ENCODE assay signal across 8 mouse cellular contexts in the genomic region with DNA sequence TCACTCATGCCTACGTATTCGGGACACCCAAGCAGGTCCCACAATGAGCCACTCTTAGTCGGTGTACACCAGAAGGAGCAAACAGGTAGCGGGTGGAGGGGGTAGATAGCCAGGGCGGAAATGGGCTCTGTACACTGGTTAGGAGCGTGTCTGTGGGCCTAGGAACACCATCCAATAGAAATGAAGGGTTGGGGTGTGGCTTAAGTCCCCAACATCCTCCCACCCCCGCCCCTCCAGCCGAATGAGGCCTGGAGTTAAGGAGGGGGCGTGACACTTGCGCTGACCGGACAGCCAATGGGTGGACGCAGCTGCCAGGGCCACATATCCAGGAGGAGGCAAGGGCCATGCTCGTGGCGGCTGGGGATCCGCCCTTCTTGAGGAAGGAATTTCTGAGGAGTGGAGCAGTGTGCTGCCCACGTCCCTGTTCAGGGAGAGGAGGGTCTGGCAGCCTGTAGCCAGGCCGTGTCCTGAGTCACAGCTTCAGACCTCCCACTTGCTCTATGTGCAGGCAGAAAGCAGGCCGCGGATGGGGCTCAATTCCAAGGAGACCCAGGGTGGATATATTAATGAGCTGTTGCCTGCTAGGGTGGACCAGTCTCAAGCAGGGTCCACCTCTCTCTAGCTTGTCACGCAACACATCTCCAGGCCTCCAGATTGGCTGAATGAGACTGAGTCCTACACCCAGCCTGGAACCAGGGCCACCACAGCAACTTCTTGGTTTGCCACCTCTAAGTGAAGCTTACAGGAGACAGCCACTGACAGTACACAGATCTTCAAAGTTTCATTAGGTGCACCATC. TPM values are rescaled to one million over a fixed set of nuclear protein-coding genes. Genes with fewer than 3 reads are reported as not detected.
DNase-seq lines count a peak whose midpoint lies in the region; ATAC-seq and TF ChIP-seq lines count a peak whose summit lies in the region.

No protein-coding gene starts in this region.

- ATAC-seq in forebrain, embryonic 15.5 days (replicated peaks): peak; percentile 82
- peak; percentile 91 for ATAC-seq in limb, embryonic 12.5 days (ENCODE audit: insufficient number of reproducible peaks, insufficient read depth, low FRiP score, low TSS enrichment, low read depth)
- ATAC-seq in midbrain, embryonic 12.5 days (ENCODE audit: low FRiP score, low read depth): peak; percentile 83

- H3K36me3 ChIP-seq in forebrain, embryonic 15.5 days: no peaks in the 10 kb centered on the region
- no peaks in the 10 kb centered on the region for H3K36me3 ChIP-seq in limb, embryonic 12.5 days
- H3K36me3 ChIP-seq in midbrain, embryonic 12.5 days: no peaks in the 10 kb centered on the region

- peak overlapping the region; percentile 21 for H3K4me3 ChIP-seq in forebrain, embryonic 15.5 days
- H3K4me3 ChIP-seq in limb, embryonic 12.5 days (replicated peaks): peak overlapping the region; percentile 24
- H3K4me3 ChIP-seq in midbrain, embryonic 12.5 days: peak overlapping the region; percentile 29
- no peak overlapping the region for H3K4me3 ChIP-seq in left cerebral cortex, adult 2 months

- no peaks in the 10 kb centered on the region for H3K9me3 ChIP-seq in forebrain, embryonic 15.5 days
- no peaks in the 10 kb centered on the region for H3K9me3 ChIP-seq in limb, embryonic 12.5 days
- no peaks in the 10 kb centered on the region for H3K9me3 ChIP-seq in midbrain, embryonic 12.5 days

- peak; percentile 90 for DNase-seq in 3134 (ENCODE audit: extremely low read depth, insufficient read length, low spot score)
- peak; percentile 74 to 85 for DNase-seq in cerebellum, adult 18-20 months
- DNase-seq in heart, postnatal 4 days: peak; percentile 76
- no peak for DNase-seq in spleen, postnatal 4 days (ENCODE audit: low spot score in 2 of 2)
- DNase-seq in left cerebral cortex, adult 2 months (ENCODE audit: extremely low spot score in 1 of 2, low spot score in 2 of 2): no peak

- H3K9ac ChIP-seq in forebrain, embryonic 15.5 days (replicated peaks): 0 out of 2 replicates have a peak overlapping the region, but pooled peaks have one; percentile 13
- H3K9ac ChIP-seq in limb, embryonic 12.5 days (replicated peaks): 0 out of 2 replicates have a peak overlapping the region, but pooled peaks have one; percentile 4
- peak overlapping the region; percentile 21; the same call in 1 of the 2 replicates for H3K9ac ChIP-seq in midbrain, embryonic 12.5 days (replicated peaks)

- H3K27me3 ChIP-seq in forebrain, embryonic 15.5 days: no peaks in the 10 kb centered on the region
- no peaks in the 10 kb centered on the region; the same call in 1 of the 2 replicates for H3K27me3 ChIP-seq in limb, embryonic 12.5 days
- no peaks in the 10 kb centered on the region for H3K27me3 ChIP-seq in midbrain, embryonic 12.5 days

- no peak overlapping the region for H3K27ac ChIP-seq in forebrain, embryonic 15.5 days (replicated peaks)
- peak overlapping the region; percentile 73 for H3K27ac ChIP-seq in limb, embryonic 12.5 days
- H3K27ac ChIP-seq in midbrain, embryonic 12.5 days (replicated peaks): no peak overlapping the region; the same call in 1 of the 2 replicates
- no peak overlapping the region for H3K27ac ChIP-seq in left cerebral cortex, adult 2 months

- 8% methylated on average over 20 of the region's 20 CpGs for WGBS in forebrain, embryonic 15.5 days
- WGBS in limb, embryonic 12.5 days: 4% methylated on average over 20 of the region's 20 CpGs
- WGBS in midbrain, embryonic 12.5 days: 5% methylated on average over 20 of the region's 20 CpGs

- peaks cover 7% of the 10 kb centered on the region for H3K4me1 ChIP-seq in forebrain, embryonic 15.5 days
- H3K4me1 ChIP-seq in limb, embryonic 12.5 days (replicated peaks): peaks cover 22% of the 10 kb centered on the region
- peaks cover 21% of the 10 kb centered on the region for H3K4me1 ChIP-seq in midbrain, embryonic 12.5 days

- H3K4me2 ChIP-seq in forebrain, embryonic 15.5 days (replicated peaks): peak overlapping the region; percentile 43
- H3K4me2 ChIP-seq in limb, embryonic 12.5 days: peak overlapping the region; percentile 54
- H3K4me2 ChIP-seq in midbrain, embryonic 12.5 days (replicated peaks): peak overlapping the region; percentile 56

- intact Hi-C loops in left cerebral cortex, adult 2 months (cut with DNase I): no loop called here

- TF ChIP-seq CTCF in left cerebral cortex, adult 2 months (IDR thresholded peaks at IDR 0.05): no peak

RNA-seq across cellular contexts. Expression of gene Mrgprf, which starts 2.1 kb away (rescaled TPM):
- 2.0 and 2.2 TPM in 2 replicates for polyA plus RNA-seq in forebrain, embryonic 15.5 days (2015; fragmentation: Nextera tagmentation; extraction: Ambion mirVana)
- total RNA-seq in heart, postnatal 4 days (2021): 1 to 10 TPM; 4.2 to 4.9 TPM
- polyA plus RNA-seq in limb, embryonic 12.5 days (2016; fragmentation: Nextera tagmentation; extraction: Ambion mirVana): 0.41 TPM in 1 of 2 replicates, not detected in the other
- 1.2 and 1.8 TPM in 2 replicates for polyA plus RNA-seq in midbrain, embryonic 12.5 days (2016; fragmentation: Nextera tagmentation; extraction: Ambion mirVana)
- 1 to 10 TPM; 1.8 to 2.5 TPM for total RNA-seq in left cerebral cortex, adult 2 months (2021)

RNA-seq across cellular contexts. Expression of gene Mrgprd, which starts 11.9 kb away (rescaled TPM):
- not detected in 2 replicates for polyA plus RNA-seq in forebrain, embryonic 15.5 days (2015; fragmentation: Nextera tagmentation; extraction: Ambion mirVana)
- total RNA-seq in heart, postnatal 4 days (2021): not detected
- polyA plus RNA-seq in limb, embryonic 12.5 days (2016; fragmentation: Nextera tagmentation; extraction: Ambion mirVana): not detected in 2 replicates
- not detected in 2 replicates for polyA plus RNA-seq in midbrain, embryonic 12.5 days (2016; fragmentation: Nextera tagmentation; extraction: Ambion mirVana)
- not detected for total RNA-seq in left cerebral cortex, adult 2 months (2021)

RNA-seq across cellular contexts. Expression of gene Tpcn2, which starts 18.9 kb away (rescaled TPM):
- polyA plus RNA-seq in forebrain, embryonic 15.5 days (2015; fragmentation: Nextera tagmentation; extraction: Ambion mirVana): 2.9 and 3.4 TPM in 2 replicates
- total RNA-seq in heart, postnatal 4 days (2021): 1 to 10 TPM; 7.0 to 9.8 TPM
- polyA plus RNA-seq in limb, embryonic 12.5 days (2016; fragmentation: Nextera tagmentation; extraction: Ambion mirVana): 9.1 and 10.2 TPM in 2 replicates
- polyA plus RNA-seq in midbrain, embryonic 12.5 days (2016; fragmentation: Nextera tagmentation; extraction: Ambion mirVana): 5.2 and 5.9 TPM in 2 replicates
- 1 to 10 TPM; 5.3 to 6.8 TPM for total RNA-seq in left cerebral cortex, adult 2 months (2021)

Comparison
In these comparisons a context has a peak if more than half of its experiments do, and no peak if none do; other contexts are left out.
1. DNase-seq: peak in 3134 (single experiment), cerebellum, adult 18-20 months (2 of 2) and heart, postnatal 4 days (single experiment); none in spleen, postnatal 4 days (0 of 2) and left cerebral cortex, adult 2 months (0 of 2).
2. Peak in every context shown above with its lines, with median percentiles within 50 percentile points of each other: ATAC-seq, H3K4me2 ChIP-seq and H3K9ac ChIP-seq.